In the genomic region with DNA sequence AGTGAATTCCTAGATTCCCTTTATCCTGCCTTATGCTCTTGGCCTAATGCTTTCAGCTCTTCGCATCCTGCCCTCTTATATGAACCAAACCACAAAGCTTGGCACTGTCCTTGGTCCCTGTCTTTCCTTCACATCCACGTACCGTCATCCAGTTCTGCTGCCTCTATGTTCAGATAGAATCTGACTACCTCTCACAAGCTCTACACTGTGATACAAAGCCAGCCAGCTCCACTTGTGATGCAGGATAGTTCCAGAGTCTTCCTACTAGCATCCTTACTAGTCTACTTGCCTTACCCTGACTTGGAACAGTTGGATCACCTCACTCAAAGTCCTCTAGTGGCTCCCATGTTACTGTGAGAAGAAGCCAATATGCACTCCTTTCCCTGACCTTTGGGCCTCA, we compare ENCODE assay signal across 13 mouse cellular contexts. TPM values are rescaled to one million over a fixed set of nuclear protein-coding genes. Genes with fewer than 3 reads are reported as not detected.
DNase-seq lines count a peak whose midpoint lies in the region; ATAC-seq and TF ChIP-seq lines count a peak whose summit lies in the region.
"Had no signal": no experiment of that assay in that cellular context is flagged by ENCODE, and none has a peak within 500 bp of the region (broad histone marks: within the 10 kb centered on the region; RNA-seq: fewer than 3 reads in every experiment).

No protein-coding gene starts in this region.

- no peaks in the 10 kb centered on the region for H3K27me3 ChIP-seq in forebrain, embryonic 13.5 days
- no peaks in the 10 kb centered on the region for H3K27me3 ChIP-seq in forebrain, embryonic 10.5 days (ENCODE audit: poor library complexity, severe bottlenecking)
- no peaks in the 10 kb centered on the region for H3K27me3 ChIP-seq in midbrain, embryonic 13.5 days
- H3K27me3 ChIP-seq in midbrain, postnatal 0 days (ENCODE audit: insufficient read depth, low read length), result no peaks in the 10 kb centered on the region
- no peaks in the 10 kb centered on the region for H3K27me3 ChIP-seq in stomach, embryonic 15.5 days (replicated peaks)

- DNase-seq in forebrain, embryonic 10.5 days (ENCODE audit: extremely low spot score, low spot score), result no peak
- DNase-seq in layer of hippocampus, adult 2 months (ENCODE audit: low spot score in 2 of 2), result no peak
- DNase-seq in layer of hippocampus, adult 9-10 months (ENCODE audit: low spot score), result no peak
- DNase-seq in midbrain, postnatal 0 days (ENCODE audit: low spot score), result no peak
- DNase-seq in kidney, postnatal 36 days, result no peak
- DNase-seq: liver, embryonic 13.5 days had no signal

- peak overlapping the region; percentile 38 for H3K4me2 ChIP-seq in forebrain, embryonic 13.5 days
- no peak overlapping the region; the same call in 1 of the 2 replicates for H3K4me2 ChIP-seq in midbrain, embryonic 13.5 days (replicated peaks)
- no peak overlapping the region; the same call in 1 of the 2 replicates for H3K4me2 ChIP-seq in midbrain, postnatal 0 days (ENCODE audit: low read depth, low read length, poor library complexity, severe bottlenecking)
- no peak overlapping the region for H3K4me2 ChIP-seq in stomach, embryonic 15.5 days

- 95% methylated on average over 3 of the region's 3 CpGs for WGBS in forebrain, embryonic 13.5 days
- WGBS in forebrain, embryonic 10.5 days, result 95% methylated on average over 3 of the region's 3 CpGs
- WGBS in midbrain, embryonic 13.5 days, result 93% methylated on average over 3 of the region's 3 CpGs
- WGBS in midbrain, postnatal 0 days, result 83% methylated on average over 3 of the region's 3 CpGs
- WGBS in stomach, embryonic 15.5 days, result 95% methylated on average over 3 of the region's 3 CpGs

- no peak for TF ChIP-seq CTCF in layer of hippocampus, adult 2 months (conservative IDR thresholded peaks at IDR 0.05)
- TF ChIP-seq CTCF in midbrain, postnatal 0 days (IDR thresholded peaks at IDR 0.05), result no peak

- H3K27ac ChIP-seq in forebrain, embryonic 13.5 days, result peak overlapping the region; percentile 19; the same call in 1 of the 2 replicates
- H3K27ac ChIP-seq in forebrain, embryonic 10.5 days, result no peak overlapping the region
- H3K27ac ChIP-seq in layer of hippocampus, adult 2 months, result peak overlapping the region; percentile 100
- no peak overlapping the region for H3K27ac ChIP-seq in midbrain, embryonic 13.5 days
- H3K27ac ChIP-seq in midbrain, postnatal 0 days (ENCODE audit: low read depth, low read length), result no peak overlapping the region
- H3K27ac ChIP-seq in stomach, embryonic 15.5 days, result peak overlapping the region; percentile 24; the same call in 1 of the 2 replicates
- H3K27ac ChIP-seq: liver, embryonic 13.5 days had no signal

- 0 out of 2 replicates have a peak overlapping the region, but pooled peaks have one; percentile 13 for H3K9ac ChIP-seq in forebrain, embryonic 13.5 days
- 0 out of 2 replicates have a peak overlapping the region, but pooled peaks have one; percentile 4 for H3K9ac ChIP-seq in midbrain, embryonic 13.5 days (replicated peaks)
- no peak overlapping the region for H3K9ac ChIP-seq in midbrain, postnatal 0 days (replicated peaks; ENCODE audit: low read length, poor library complexity, severe bottlenecking)
- no peak overlapping the region for H3K9ac ChIP-seq in stomach, embryonic 15.5 days
- H3K9ac ChIP-seq: liver, embryonic 13.5 days had no signal

- no peak overlapping the region for H3K4me3 ChIP-seq in forebrain, embryonic 13.5 days
- H3K4me3 ChIP-seq in forebrain, embryonic 10.5 days, result no peak overlapping the region
- peak overlapping the region; percentile 85 for H3K4me3 ChIP-seq in layer of hippocampus, adult 2 months
- H3K4me3 ChIP-seq in midbrain, embryonic 13.5 days (replicated peaks), result no peak overlapping the region
- no peak overlapping the region for H3K4me3 ChIP-seq in midbrain, postnatal 0 days (ENCODE audit: low read depth, low read length)
- no peak overlapping the region for H3K4me3 ChIP-seq in stomach, embryonic 15.5 days (replicated peaks)
- H3K4me3 ChIP-seq: heart, adult 2 months; liver, embryonic 13.5 days had no signal

- peaks cover 12% of the 10 kb centered on the region for H3K36me3 ChIP-seq in forebrain, embryonic 13.5 days (ENCODE audit: poor library complexity, severe bottlenecking)
- H3K36me3 ChIP-seq in forebrain, embryonic 10.5 days (replicated peaks), result peaks cover 11% of the 10 kb centered on the region
- H3K36me3 ChIP-seq in midbrain, embryonic 13.5 days, result peaks cover 12% of the 10 kb centered on the region
- peaks cover 6% of the 10 kb centered on the region; the same call in 1 of the 2 replicates for H3K36me3 ChIP-seq in midbrain, postnatal 0 days (ENCODE audit: insufficient read depth, low read length)
- peaks cover 7% of the 10 kb centered on the region; the same call in 1 of the 2 replicates for H3K36me3 ChIP-seq in stomach, embryonic 15.5 days

- ATAC-seq in forebrain, embryonic 13.5 days, result no peak
- ATAC-seq in midbrain, embryonic 13.5 days, result no peak
- ATAC-seq in midbrain, postnatal 0 days (ENCODE audit: low FRiP score), result no peak
- ATAC-seq in stomach, embryonic 15.5 days (ENCODE audit: insufficient read depth, low FRiP score, low read depth), result no peak

- no peaks in the 10 kb centered on the region for H3K9me3 ChIP-seq in forebrain, embryonic 13.5 days (replicated peaks)
- H3K9me3 ChIP-seq in forebrain, embryonic 10.5 days, result no peaks in the 10 kb centered on the region
- H3K9me3 ChIP-seq in midbrain, embryonic 13.5 days, result no peaks in the 10 kb centered on the region
- no peaks in the 10 kb centered on the region for H3K9me3 ChIP-seq in midbrain, postnatal 0 days (ENCODE audit: low read length)
- no peaks in the 10 kb centered on the region for H3K9me3 ChIP-seq in stomach, embryonic 15.5 days
- H3K9me3 ChIP-seq: liver, embryonic 13.5 days had no signal

- H3K4me1 ChIP-seq in forebrain, embryonic 13.5 days, result peaks cover 50% of the 10 kb centered on the region
- H3K4me1 ChIP-seq in forebrain, embryonic 10.5 days, result peaks cover 43% of the 10 kb centered on the region
- H3K4me1 ChIP-seq in midbrain, embryonic 13.5 days (replicated peaks), result peaks cover 46% of the 10 kb centered on the region
- H3K4me1 ChIP-seq in midbrain, postnatal 0 days (ENCODE audit: insufficient read depth, low read length), result peaks cover 7% of the 10 kb centered on the region; the same call in 1 of the 2 replicates
- H3K4me1 ChIP-seq in stomach, embryonic 15.5 days, result peaks cover 22% of the 10 kb centered on the region

RNA-seq across cellular contexts. Expression of a gene that starts 2.4 kb away (rescaled TPM):
- polyA plus RNA-seq in forebrain, embryonic 13.5 days (2015; fragmentation: Nextera tagmentation; extraction: Ambion mirVana), result 10.5 and 10.6 TPM in 2 replicates
- 10.3 and 11.4 TPM in 2 replicates for polyA plus RNA-seq in forebrain, embryonic 10.5 days (2016; fragmentation: Nextera tagmentation; extraction: Ambion mirVana)
- total RNA-seq in layer of hippocampus, adult 2 months (2021), result 100 to 1,000 TPM; 113 to 119 TPM
- 10.0 and 11.0 TPM in 2 replicates for polyA plus RNA-seq in midbrain, embryonic 13.5 days (2015; fragmentation: Nextera tagmentation; extraction: Ambion mirVana)
- total RNA-seq in midbrain, postnatal 0 days (2014; rRNA removed), result 41.7 and 49.5 TPM in 2 replicates
- 11.9 and 12.8 TPM in 2 replicates for polyA plus RNA-seq in midbrain, postnatal 0 days (2015; fragmentation: Nextera tagmentation; extraction: Ambion mirVana)
- polyA plus RNA-seq in stomach, embryonic 15.5 days (2015; fragmentation: Nextera tagmentation; extraction: Ambion mirVana), result 24.2 and 27.3 TPM in 2 replicates

RNA-seq across cellular contexts. Expression of a gene that starts 8.4 kb away (rescaled TPM):
- 164 and 173 TPM in 2 replicates for polyA plus RNA-seq in forebrain, embryonic 13.5 days (2015; fragmentation: Nextera tagmentation; extraction: Ambion mirVana)
- polyA plus RNA-seq in forebrain, embryonic 10.5 days (2016; fragmentation: Nextera tagmentation; extraction: Ambion mirVana), result 113 and 129 TPM in 2 replicates
- total RNA-seq in layer of hippocampus, adult 2 months (2021), result 100 to 1,000 TPM; 115 to 132 TPM
- polyA plus RNA-seq in midbrain, embryonic 13.5 days (2015; fragmentation: Nextera tagmentation; extraction: Ambion mirVana), result 165 and 170 TPM in 2 replicates
- 47.5 and 87.1 TPM in 2 replicates for total RNA-seq in midbrain, postnatal 0 days (2014; rRNA removed)
- polyA plus RNA-seq in midbrain, postnatal 0 days (2015; fragmentation: Nextera tagmentation; extraction: Ambion mirVana), result 100 and 124 TPM in 2 replicates
- polyA plus RNA-seq in stomach, embryonic 15.5 days (2015; fragmentation: Nextera tagmentation; extraction: Ambion mirVana), result 116 TPM in 2 replicates

RNA-seq across cellular contexts. Expression of a gene that starts 48.5 kb away (rescaled TPM):
- 0.68 TPM in 1 of 2 replicates, not detected in the other for polyA plus RNA-seq in forebrain, embryonic 13.5 days (2015; fragmentation: Nextera tagmentation; extraction: Ambion mirVana)
- polyA plus RNA-seq in forebrain, embryonic 10.5 days (2016; fragmentation: Nextera tagmentation; extraction: Ambion mirVana), result 0.34 TPM in 1 of 2 replicates, not detected in the other
- not detected for total RNA-seq in layer of hippocampus, adult 2 months (2021)
- polyA plus RNA-seq in midbrain, embryonic 13.5 days (2015; fragmentation: Nextera tagmentation; extraction: Ambion mirVana), result 0.54 TPM in 1 of 2 replicates, not detected in the other
- total RNA-seq in midbrain, postnatal 0 days (2014; rRNA removed), result not detected in 2 replicates
- not detected in 2 replicates for polyA plus RNA-seq in midbrain, postnatal 0 days (2015; fragmentation: Nextera tagmentation; extraction: Ambion mirVana)
- polyA plus RNA-seq in stomach, embryonic 15.5 days (2015; fragmentation: Nextera tagmentation; extraction: Ambion mirVana), result 6.4 and 10.9 TPM in 2 replicates
- total RNA-seq: adrenal gland, postnatal 36 days; left cerebral cortex, adult 18-20 months; megakaryocyte-erythroid progenitor cell, adult 5-6 weeks had no signal
- polyA plus RNA-seq: heart, adult 2 months; liver, embryonic 13.5 days had no signal

Comparison
In these comparisons a context has a peak if more than half of its experiments do, and no peak if none do; other contexts are left out.
1. H3K27ac ChIP-seq: peak in forebrain, embryonic 13.5 days (single experiment), layer of hippocampus, adult 2 months (single experiment) and stomach, embryonic 15.5 days (single experiment); none in forebrain, embryonic 10.5 days (single experiment), midbrain, embryonic 13.5 days (single experiment) and midbrain, postnatal 0 days (single experiment).
2. H3K9ac ChIP-seq: peak in forebrain, embryonic 13.5 days (single experiment) and midbrain, embryonic 13.5 days (single experiment); none in midbrain, postnatal 0 days (single experiment) and stomach, embryonic 15.5 days (single experiment).